Mouse (Mus musculus) lung, embryonic 15.5 days (tissue): ENCODE results near the gene Plekha6. TPM values are rescaled to one million over a fixed set of nuclear protein-coding genes. Genes with fewer than 3 reads are reported as not detected.
A peak's percentile ranks its signal among the peaks of the same experiment; 100 is the strongest.

Experiments used
- ATAC-seq: fragments of 200-750 bp; cut with Nextera tagmentation; 2 replicates; pipeline ENCODE4 v1.8.0; 2017; ENCODE audit warnings: moderate number of reproducible peaks, borderline replicate concordance; ENCODE audit not compliant: low FRiP score, low TSS enrichment; ENCODE audit errors: extremely low read depth
- H3K27ac ChIP-seq: fragments of 300-500 bp; sonication (generic); 2 replicates; pipeline ENCODE4 v1.5.1; 2015; ENCODE audit warnings: moderate library complexity, mild to moderate bottlenecking, inconsistent platforms
- H3K27me3 ChIP-seq: fragments of 300-500 bp; sonication (generic); 2 replicates; pipeline ENCODE4 v1.6.1; 2015; ENCODE audit warnings: inconsistent platforms
- H3K36me3 ChIP-seq: fragments of 300-500 bp; sonication (generic); 2 replicates; pipeline ENCODE4 v1.6.1; 2015; ENCODE audit warnings: inconsistent platforms
- H3K4me1 ChIP-seq: fragments of 300-500 bp; sonication (generic); 2 replicates; pipeline ENCODE4 v1.6.1; 2015; ENCODE audit warnings: inconsistent platforms
- H3K4me2 ChIP-seq: fragments of 300-500 bp; sonication (generic); 2 replicates; pipeline ENCODE4 v1.6.1; 2015; ENCODE audit warnings: inconsistent platforms, mild to moderate bottlenecking, moderate library complexity
- H3K4me3 ChIP-seq: fragments of 300-500 bp; sonication (generic); 2 replicates; pipeline ENCODE4 v1.5.1; 2015; ENCODE audit warnings: mild to moderate bottlenecking, inconsistent platforms
- H3K9ac ChIP-seq: fragments of 300-500 bp; sonication (generic); 2 replicates; pipeline ENCODE4 v1.6.1; 2015; ENCODE audit warnings: inconsistent platforms
- H3K9me3 ChIP-seq: fragments of 300-500 bp; sonication (generic); 2 replicates; pipeline ENCODE4 v1.6.1; 2016; ENCODE audit warnings: inconsistent platforms
- WGBS: fragments of 180-500 bp; shearing (Covaris S2); methylation state at CpG from one replicate; pipeline ENCODE4 v1.1.7; 2015; 5-methylcytosine and 5-hydroxymethylcytosine counted together
- polyA plus RNA-seq: library from polyadenylated mRNA; unstranded; fragments of >200 nt; fragmentation: Nextera tagmentation; extraction: Ambion mirVana; gene quantifications from 2 replicates; pipeline ENCODE4 v1.2.1, GENCODE M21; 2015

Gene Plekha6
- polyA plus RNA-seq, 1 experiment from 2014 or later, result 7.6 TPM

DNA sequence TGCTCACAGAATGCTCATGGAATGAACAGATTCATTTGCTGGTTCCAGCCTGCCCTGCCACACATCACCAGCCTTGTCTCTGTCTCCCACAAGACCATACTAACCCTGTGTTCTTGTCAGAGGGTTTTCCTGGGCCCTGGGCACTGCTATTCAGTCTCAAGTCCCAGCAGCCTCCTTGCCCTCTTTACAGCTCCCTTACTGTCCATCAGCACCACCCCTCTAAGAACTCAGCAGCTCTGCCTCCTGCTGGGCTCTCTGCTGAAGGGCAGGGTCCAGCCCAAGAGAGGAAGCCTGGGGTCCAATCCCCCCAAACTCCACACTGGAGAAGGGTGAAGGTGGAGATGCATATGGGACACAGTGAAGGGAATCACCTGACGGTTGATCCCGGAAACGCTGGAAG, 104.5 kb downstream of the Plekha6 start:
- Histone ChIP-seq H3K27me3 (no peaks in the 10 kb centered on the region), H3K4me2 (no peak overlapping the region), H3K4me3 (no peak overlapping the region), H3K9me3 (no peaks in the 10 kb centered on the region), H3K27ac (no peak overlapping the region), H3K36me3 (no peaks in the 10 kb centered on the region), H3K4me1 (peaks cover 14% of the 10 kb centered on the region; the same call in 1 of the 2 replicates), H3K9ac (no peak overlapping the region)
- WGBS, result 76% methylated on average over 3 of the region's 3 CpGs
- no peak for ATAC-seq

DNA sequence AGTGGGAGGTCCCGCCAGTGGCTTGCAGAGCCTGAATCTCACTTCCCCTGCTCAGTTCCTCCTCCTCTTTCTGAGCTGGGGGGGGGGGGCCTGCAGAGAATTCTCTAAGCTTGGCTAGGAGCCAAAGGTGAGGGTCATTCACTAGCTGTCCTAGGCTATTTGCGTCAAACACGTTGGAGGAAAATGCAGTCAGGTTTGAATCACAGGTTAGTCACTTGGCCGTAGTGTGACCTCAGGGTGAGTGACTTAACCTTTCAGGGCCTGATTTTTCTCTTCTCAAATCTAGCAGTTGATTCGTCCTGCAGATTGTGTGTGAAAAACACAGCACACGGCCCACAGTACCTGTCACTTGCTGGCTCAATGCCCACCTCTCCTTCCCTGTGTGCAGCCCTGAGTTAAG, 106.3 kb downstream of the Plekha6 start:
- peaks cover 9% of the 10 kb centered on the region; the same call in 1 of the 2 replicates for H3K4me1 ChIP-seq
- 31% methylated on average over 6 of the region's 6 CpGs for WGBS
- no peak overlapping the region for H3K27ac ChIP-seq
- H3K27me3 ChIP-seq, result no peaks in the 10 kb centered on the region
- no peak for ATAC-seq
- H3K4me3 ChIP-seq, result no peak overlapping the region
- no peak overlapping the region for H3K4me2 ChIP-seq
- no peaks in the 10 kb centered on the region for H3K9me3 ChIP-seq
- no peak overlapping the region for H3K9ac ChIP-seq
- H3K36me3 ChIP-seq, result no peaks in the 10 kb centered on the region

DNA sequence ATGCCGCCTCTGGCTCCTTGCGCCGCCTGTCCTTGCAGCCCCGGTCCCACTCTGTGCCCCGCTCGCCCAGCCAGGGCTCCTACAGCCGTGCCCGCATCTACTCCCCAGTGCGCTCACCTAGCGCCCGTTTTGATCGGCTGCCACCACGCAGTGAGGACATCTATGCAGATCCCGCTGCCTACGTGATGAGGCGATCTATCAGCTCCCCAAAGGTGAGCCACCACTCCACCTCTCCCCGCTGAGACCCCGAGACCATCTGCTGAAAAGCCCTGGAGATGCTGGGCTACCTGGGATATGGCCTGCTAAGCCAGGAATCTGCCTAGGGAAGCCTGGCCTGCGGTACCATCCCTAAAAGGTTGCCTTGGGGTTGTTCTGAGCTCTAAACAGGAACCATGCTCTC, 110.2 kb downstream of the Plekha6 start:
- no peak overlapping the region for H3K9ac ChIP-seq

DNA sequence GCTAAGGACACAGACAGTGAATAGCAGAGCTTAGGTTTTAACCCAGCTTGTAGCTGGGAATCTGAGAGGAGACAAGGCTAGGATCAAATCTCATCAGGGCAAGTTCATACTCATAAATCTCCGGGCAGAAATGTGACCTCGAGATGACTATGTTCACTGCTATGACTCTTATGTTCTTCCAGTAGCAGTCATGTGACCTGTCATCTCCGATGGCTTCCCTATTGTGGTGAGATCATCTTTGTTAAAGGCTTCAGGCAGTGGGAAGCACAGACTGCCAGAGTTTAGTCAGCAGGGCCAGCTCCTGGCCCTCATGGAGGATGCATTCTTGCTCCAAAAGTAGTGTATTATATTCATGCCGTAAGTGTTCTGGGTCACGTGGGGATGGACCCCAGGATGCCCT, 113.0 kb downstream of the Plekha6 start:
- H3K4me1 ChIP-seq, result peaks cover 6% of the 10 kb centered on the region; the same call in 1 of the 2 replicates
- H3K4me3 ChIP-seq, result no peak overlapping the region
- H3K9me3 ChIP-seq, result no peaks in the 10 kb centered on the region
- no peak for ATAC-seq
- H3K9ac ChIP-seq, result no peak overlapping the region
- no peaks in the 10 kb centered on the region for H3K27me3 ChIP-seq
- H3K4me2 ChIP-seq, result no peak overlapping the region
- H3K27ac ChIP-seq, result no peak overlapping the region
- WGBS, result 59% methylated on average over 5 of the region's 5 CpGs
- H3K36me3 ChIP-seq, result no peaks in the 10 kb centered on the region

More for the DNA sequence above, 110.2 kb downstream of the Plekha6 start:
- Histone ChIP-seq H3K36me3 (no peaks in the 10 kb centered on the region), H3K27me3 (no peaks in the 10 kb centered on the region), H3K4me2 (no peak overlapping the region), H3K4me1 (peaks cover 9% of the 10 kb centered on the region), H3K27ac (no peak overlapping the region), H3K9me3 (no peaks in the 10 kb centered on the region), H3K4me3 (no peak overlapping the region)
- no peak for ATAC-seq
- 93% methylated on average over 19 of the region's 19 CpGs for WGBS

DNA sequence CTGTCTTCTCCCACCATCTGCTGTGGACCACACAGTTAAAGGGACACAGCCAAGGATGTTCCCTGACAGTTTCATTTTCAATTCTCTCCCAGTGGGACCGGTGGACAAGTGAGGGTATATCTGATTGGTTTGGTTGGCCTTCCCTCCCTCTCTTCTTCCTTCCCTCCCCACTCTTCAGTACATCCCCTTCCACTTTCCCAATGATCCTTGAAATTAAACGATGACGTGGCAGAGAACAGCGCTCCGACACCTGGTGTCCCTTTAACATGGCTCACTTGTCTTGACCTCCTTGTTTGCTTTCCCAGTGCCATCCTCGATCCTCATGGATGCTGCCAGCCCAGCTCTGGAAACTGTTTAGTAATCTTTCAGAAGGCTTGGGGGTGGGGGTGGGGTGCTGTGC, 114.5 kb downstream of the Plekha6 start:
- ATAC-seq, result no peak
- 65% methylated on average over 6 of the region's 6 CpGs for WGBS
- H3K9me3 ChIP-seq, result no peaks in the 10 kb centered on the region
- no peaks in the 10 kb centered on the region for H3K36me3 ChIP-seq
- no peaks in the 10 kb centered on the region for H3K27me3 ChIP-seq
- no peak overlapping the region for H3K4me2 ChIP-seq
- H3K27ac ChIP-seq, result no peak overlapping the region
- H3K9ac ChIP-seq, result no peak overlapping the region
- H3K4me3 ChIP-seq, result no peak overlapping the region
- H3K4me1 ChIP-seq, result peaks cover 6% of the 10 kb centered on the region; the same call in 1 of the 2 replicates

DNA sequence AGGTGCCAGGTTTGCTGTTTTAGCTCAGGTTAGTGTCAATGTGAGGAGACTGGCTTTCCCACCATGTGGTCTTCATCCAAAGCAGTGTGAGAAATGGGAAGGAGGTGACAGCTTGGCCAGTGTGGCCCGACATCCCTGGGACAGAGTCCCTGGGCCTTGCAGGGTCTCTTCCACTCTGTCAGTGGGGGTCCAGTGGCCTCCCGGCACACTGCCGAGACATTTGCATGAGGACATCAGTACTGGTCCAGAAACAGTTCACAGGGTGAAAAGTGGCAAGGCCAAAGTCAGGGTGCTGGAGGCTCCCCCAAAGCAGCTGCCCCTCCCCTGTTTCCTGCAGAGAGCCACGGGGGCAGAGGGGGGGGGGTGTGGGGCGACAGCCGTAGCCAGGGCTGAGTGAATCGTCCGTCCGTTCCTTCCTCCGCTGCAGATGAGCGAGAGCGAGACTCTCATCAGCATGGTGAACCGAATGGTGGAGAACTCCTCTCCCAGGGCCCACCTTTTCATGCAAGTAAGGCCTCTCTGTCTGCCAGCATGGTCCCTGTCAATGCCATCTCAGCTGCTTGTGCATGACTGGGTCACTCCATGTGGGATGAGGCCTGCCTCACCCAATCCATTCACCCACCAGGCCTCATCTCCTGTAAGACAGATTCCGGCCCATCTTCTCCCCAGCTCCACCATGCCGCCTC, 115.1 kb downstream of the Plekha6 start:
- ATAC-seq, result peak; percentile 36; the same call in 1 of the 2 replicates
- no peak overlapping the region for H3K4me3 ChIP-seq
- H3K9me3 ChIP-seq, result no peaks in the 10 kb centered on the region
- H3K27ac ChIP-seq, result no peak overlapping the region
- no peaks in the 10 kb centered on the region for H3K36me3 ChIP-seq
- H3K4me1 ChIP-seq, result peaks cover 6% of the 10 kb centered on the region; the same call in 1 of the 2 replicates
- no peak overlapping the region for H3K4me2 ChIP-seq
- WGBS, result 51% methylated on average over 15 of the region's 15 CpGs
- H3K27me3 ChIP-seq, result no peaks in the 10 kb centered on the region
- no peak overlapping the region for H3K9ac ChIP-seq

DNA sequence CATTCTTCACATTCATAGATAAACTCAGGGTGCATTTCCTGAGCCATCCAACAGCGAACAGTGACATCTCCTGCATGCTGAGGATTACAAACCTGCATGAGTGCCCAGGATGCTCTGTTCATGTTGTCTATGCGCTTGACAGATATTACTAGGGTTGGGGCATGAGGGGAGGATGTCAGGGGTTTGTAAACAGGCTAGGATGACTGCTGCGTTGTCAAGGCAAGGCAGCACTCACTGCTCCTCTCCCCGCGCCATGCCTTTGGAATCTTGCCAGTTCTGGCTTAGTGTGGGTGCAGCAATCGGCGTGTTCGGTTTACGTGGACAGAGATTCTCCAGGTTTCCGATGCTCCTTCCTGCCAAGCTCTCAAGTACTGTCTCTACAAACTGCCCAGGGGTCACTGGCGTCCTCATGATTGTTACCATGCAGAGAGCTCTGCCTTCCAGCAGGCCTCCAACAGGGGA, 115.7 kb downstream of the Plekha6 start:
- 61% methylated on average over 11 of the region's 11 CpGs for WGBS
- H3K27ac ChIP-seq, result no peak overlapping the region
- H3K4me3 ChIP-seq, result no peak overlapping the region
- H3K36me3 ChIP-seq, result no peaks in the 10 kb centered on the region
- no peak for ATAC-seq
- H3K27me3 ChIP-seq, result no peaks in the 10 kb centered on the region
- peaks cover 6% of the 10 kb centered on the region; the same call in 1 of the 2 replicates for H3K4me1 ChIP-seq
- H3K9ac ChIP-seq, result no peak overlapping the region
- H3K4me2 ChIP-seq, result no peak overlapping the region
- no peaks in the 10 kb centered on the region for H3K9me3 ChIP-seq

DNA sequence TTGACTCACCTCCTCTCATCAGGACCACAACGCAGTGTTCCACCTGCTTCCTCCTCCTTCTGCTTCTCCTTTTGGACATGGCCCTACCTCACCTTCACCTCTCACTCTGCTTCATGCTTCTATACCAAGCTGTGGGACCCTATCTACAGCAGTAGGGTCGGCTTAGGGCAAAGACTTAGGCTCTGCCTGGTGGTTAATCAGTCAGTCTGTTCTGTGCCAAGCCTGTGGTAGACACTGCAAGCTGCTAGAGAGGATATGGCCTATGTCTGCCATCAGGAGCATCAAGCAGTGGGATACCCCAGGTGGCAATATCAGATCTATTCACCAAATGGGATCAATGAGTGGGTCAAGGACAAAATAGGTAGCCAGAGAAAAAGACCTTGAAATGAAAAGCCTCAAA, 116.5 kb downstream of the Plekha6 start:
- 83% methylated on average over 2 of the region's 2 CpGs for WGBS
- ATAC-seq, result no peak

DNA sequence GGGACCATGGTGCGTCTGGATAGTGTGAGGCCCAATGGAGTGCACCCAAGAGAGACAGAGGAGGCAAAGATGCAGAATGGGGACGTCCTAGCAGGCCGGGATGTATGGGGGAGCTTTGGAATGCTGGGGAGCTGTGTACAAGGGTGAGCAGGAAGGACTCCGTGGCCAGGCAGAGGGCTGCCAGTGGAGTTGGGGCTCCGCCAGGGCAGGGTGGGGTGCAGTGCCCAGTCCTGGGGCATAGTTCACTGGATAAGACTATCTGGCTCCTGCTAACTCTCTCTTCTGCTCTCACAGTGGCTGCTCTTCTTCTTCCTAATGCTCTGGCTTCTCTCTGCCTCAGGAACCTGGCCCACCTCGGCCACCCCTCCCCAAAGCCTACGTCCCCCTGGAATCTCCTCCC, 121.9 kb downstream of the Plekha6 start:
- Histone ChIP-seq H3K4me2 (no peak overlapping the region), H3K27me3 (no peaks in the 10 kb centered on the region), H3K4me3 (no peak overlapping the region), H3K27ac (no peak overlapping the region), H3K4me1 (no peaks in the 10 kb centered on the region), H3K36me3 (no peaks in the 10 kb centered on the region), H3K9ac (no peak overlapping the region), H3K9me3 (no peaks in the 10 kb centered on the region)
- 86% methylated on average over 7 of the region's 7 CpGs for WGBS
- ATAC-seq, result no peak

More for the DNA sequence above, 116.5 kb downstream of the Plekha6 start:
- no peaks in the 10 kb centered on the region for H3K9me3 ChIP-seq
- H3K4me1 ChIP-seq, result peaks cover 6% of the 10 kb centered on the region; the same call in 1 of the 2 replicates
- no peaks in the 10 kb centered on the region for H3K36me3 ChIP-seq
- no peaks in the 10 kb centered on the region for H3K27me3 ChIP-seq
- H3K4me2 ChIP-seq, result no peak overlapping the region
- no peak overlapping the region for H3K4me3 ChIP-seq
- no peak overlapping the region for H3K9ac ChIP-seq
- no peak overlapping the region for H3K27ac ChIP-seq

DNA sequence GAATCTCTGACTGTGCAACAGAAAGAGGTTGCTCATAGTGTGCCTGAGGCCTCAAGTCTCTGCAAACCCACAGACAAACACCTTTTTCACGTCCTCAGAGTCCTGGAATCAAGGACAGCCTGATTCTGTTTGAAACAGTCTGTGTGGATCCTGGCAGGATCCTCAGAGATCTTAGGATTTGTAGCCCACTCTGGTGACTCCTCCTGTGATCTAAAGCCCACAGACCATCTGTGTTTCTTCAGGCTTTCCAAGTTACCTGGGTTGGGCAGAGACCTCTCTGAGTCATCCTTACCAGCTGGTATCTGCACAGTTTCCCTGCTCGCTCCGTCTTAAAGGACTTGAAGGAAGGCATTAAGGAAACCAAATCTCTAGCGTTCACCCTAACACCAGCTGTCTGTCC, 123.0 kb downstream of the Plekha6 start:
- Histone ChIP-seq H3K27me3 (no peaks in the 10 kb centered on the region), H3K4me2 (no peak overlapping the region), H3K36me3 (no peaks in the 10 kb centered on the region), H3K9ac (no peak overlapping the region), H3K4me1 (no peaks in the 10 kb centered on the region), H3K4me3 (no peak overlapping the region), H3K27ac (no peak overlapping the region), H3K9me3 (no peaks in the 10 kb centered on the region)
- ATAC-seq, result no peak
- WGBS, result 86% methylated on average over 4 of the region's 4 CpGs

DNA sequence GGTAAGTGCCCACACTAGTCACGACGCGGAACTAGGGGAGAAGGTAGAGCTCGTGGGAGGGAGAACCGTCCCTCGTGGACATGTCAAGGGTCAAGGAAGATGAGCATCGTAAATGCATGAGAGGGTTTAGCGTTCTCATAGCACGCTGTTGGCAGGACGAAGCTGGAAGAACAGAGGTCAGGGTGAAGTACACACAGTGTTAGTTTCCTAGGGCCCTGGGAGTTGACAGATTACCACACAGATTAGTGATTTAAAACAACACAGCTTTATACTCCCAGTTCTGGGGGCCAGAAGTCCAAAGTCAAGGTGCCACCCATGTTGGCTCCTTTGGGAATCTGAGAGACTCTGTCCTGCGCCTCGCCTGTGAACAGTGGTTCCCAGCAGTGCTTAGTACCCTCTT, 123.9 kb downstream of the Plekha6 start:
- ATAC-seq, result no peak
- no peaks in the 10 kb centered on the region for H3K27me3 ChIP-seq
- H3K4me3 ChIP-seq, result no peak overlapping the region
- no peak overlapping the region for H3K9ac ChIP-seq
- no peaks in the 10 kb centered on the region for H3K9me3 ChIP-seq
- no peak overlapping the region for H3K27ac ChIP-seq
- 87% methylated on average over 12 of the region's 12 CpGs for WGBS
- H3K36me3 ChIP-seq, result no peaks in the 10 kb centered on the region
- no peak overlapping the region for H3K4me2 ChIP-seq
- H3K4me1 ChIP-seq, result no peaks in the 10 kb centered on the region

DNA sequence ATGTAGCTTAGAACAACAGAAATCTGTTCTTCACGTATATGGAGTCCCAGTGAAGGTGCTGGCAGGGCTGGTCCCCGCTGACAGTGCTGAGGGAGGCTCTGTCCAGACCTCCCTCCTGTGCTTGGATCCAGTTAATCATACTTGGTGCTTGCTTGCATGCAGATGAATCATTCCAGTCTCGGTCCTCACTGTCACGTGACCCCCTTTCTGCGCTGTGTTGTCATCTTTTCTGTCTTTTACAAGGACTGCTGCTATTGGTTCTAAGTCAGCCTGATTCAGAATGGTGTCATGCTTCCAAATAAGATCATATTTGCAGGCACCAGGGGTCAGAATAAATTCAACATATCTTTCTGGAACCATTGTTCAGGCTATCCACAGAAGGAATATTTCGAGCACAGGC, 127.9 kb downstream of the Plekha6 start:
- Histone ChIP-seq H3K4me1 (peaks cover 11% of the 10 kb centered on the region), H3K9me3 (no peaks in the 10 kb centered on the region), H3K4me2 (no peak overlapping the region), H3K9ac (no peak overlapping the region), H3K27me3 (no peaks in the 10 kb centered on the region), H3K27ac (no peak overlapping the region), H3K4me3 (no peak overlapping the region), H3K36me3 (no peaks in the 10 kb centered on the region)
- ATAC-seq, result no peak
- 90% methylated on average over 6 of the region's 6 CpGs for WGBS
